Mouse (Mus musculus) hindbrain, embryonic 14.5 days (tissue): ENCODE measurements around the gene Aldh8a1. TPM values are rescaled to one million over a fixed set of nuclear protein-coding genes. Genes with fewer than 3 reads are reported as not detected.

Experiments used
- ATAC-seq: fragments of 200-750 bp; cut with Nextera tagmentation; 2 replicates; pipeline ENCODE4 v1.8.0; 2017; ENCODE audit warnings: moderate number of reproducible peaks, mild to moderate bottlenecking, moderate TSS enrichment, moderate library complexity; ENCODE audit not compliant: low FRiP score
- DNase-seq: peaks from one replicate; pipeline ENCODE4 v3.0.0-alpha.2; 2015; ENCODE audit warnings: low spot score
- H3K27ac ChIP-seq: fragments of 300-500 bp; sonication (generic); 2 replicates; pipeline ENCODE4 v1.5.1; 2014; ENCODE audit warnings: mild to moderate bottlenecking, moderate library complexity
- H3K27me3 ChIP-seq: fragments of 300-500 bp; sonication (generic); 2 replicates; pipeline ENCODE4 v1.6.1; 2014; ENCODE audit warnings: mild to moderate bottlenecking, low read length, mixed read lengths; ENCODE audit not compliant: control insufficient read depth, insufficient read depth
- H3K36me3 ChIP-seq: fragments of 300-500 bp; sonication (generic); replicated peaks from 2 replicates; pipeline ENCODE4 v1.6.1; 2014; ENCODE audit not compliant: control insufficient read depth, insufficient read depth
- H3K4me1 ChIP-seq: fragments of 300-500 bp; sonication (generic); replicated peaks from 2 replicates; pipeline ENCODE4 v1.6.1; 2014; ENCODE audit warnings: antibody characterized with exemption, low read length, mixed read lengths; ENCODE audit not compliant: control insufficient read depth, insufficient read depth
- H3K4me2 ChIP-seq: fragments of 300-500 bp; sonication (generic); replicated peaks from 2 replicates; pipeline ENCODE4 v1.6.1; 2014; ENCODE audit warnings: mild to moderate bottlenecking, moderate library complexity
- H3K4me3 ChIP-seq: fragments of 300-500 bp; sonication (generic); replicated peaks from 2 replicates; pipeline ENCODE4 v1.5.1; 2014; ENCODE audit warnings: mild to moderate bottlenecking, low read length
- H3K9ac ChIP-seq: fragments of 300-500 bp; sonication (generic); 2 replicates; pipeline ENCODE4 v1.6.1; 2014
- H3K9me3 ChIP-seq: fragments of 300-500 bp; sonication (generic); 2 replicates; pipeline ENCODE4 v1.6.1; 2016; ENCODE audit warnings: low read length; ENCODE audit not compliant: control insufficient read depth
- WGBS: fragments of 180-500 bp; shearing (Covaris S2); extraction: QIAGEN DNeasy Blood & Tissue Kit; methylation state at CpG from one replicate; pipeline ENCODE4 v1.1.7; 2014; 5-methylcytosine and 5-hydroxymethylcytosine counted together
- polyA plus RNA-seq: library from polyadenylated mRNA; unstranded; fragments of >200 nt; fragmentation: Nextera tagmentation; extraction: Ambion mirVana; gene quantifications from 2 replicates; pipeline ENCODE4 v1.2.1, GENCODE M21; 2014

Gene Aldh8a1
- polyA plus RNA-seq, 1 experiment from 2014 or later: not detected

DNA sequence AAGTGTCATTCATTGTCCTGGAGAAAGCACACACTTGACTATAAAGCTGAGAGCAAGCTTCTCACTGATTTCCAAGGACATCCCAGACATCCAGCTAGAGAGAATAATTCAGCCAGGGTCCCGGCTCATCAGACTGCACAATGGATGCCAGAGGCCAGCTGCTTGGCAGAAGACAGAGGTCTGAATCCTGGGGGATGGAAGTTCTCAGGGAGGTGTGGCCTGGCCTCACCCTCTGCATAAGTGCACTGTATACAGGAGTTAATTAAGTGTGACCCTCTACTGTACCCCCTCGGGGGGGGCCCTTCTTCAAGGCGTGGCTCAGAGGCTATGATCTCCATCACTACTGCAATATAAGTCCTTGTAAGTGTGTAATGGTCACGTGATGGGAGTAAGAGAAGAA lies 24.2 kb downstream of the Aldh8a1 start:
- no peaks in the 10 kb centered on the region for H3K27me3 ChIP-seq
- 52% methylated on average over 4 of the region's 4 CpGs for WGBS
- DNase-seq (no peak), ATAC-seq (no peak)
- H3K4me2 ChIP-seq: no peak overlapping the region
- H3K27ac ChIP-seq: no peak overlapping the region
- no peak overlapping the region for H3K4me3 ChIP-seq
- no peaks in the 10 kb centered on the region; the same call in 1 of the 2 replicates for H3K4me1 ChIP-seq
- no peak overlapping the region for H3K9ac ChIP-seq
- H3K9me3 ChIP-seq: no peaks in the 10 kb centered on the region
- H3K36me3 ChIP-seq: no peaks in the 10 kb centered on the region

DNA sequence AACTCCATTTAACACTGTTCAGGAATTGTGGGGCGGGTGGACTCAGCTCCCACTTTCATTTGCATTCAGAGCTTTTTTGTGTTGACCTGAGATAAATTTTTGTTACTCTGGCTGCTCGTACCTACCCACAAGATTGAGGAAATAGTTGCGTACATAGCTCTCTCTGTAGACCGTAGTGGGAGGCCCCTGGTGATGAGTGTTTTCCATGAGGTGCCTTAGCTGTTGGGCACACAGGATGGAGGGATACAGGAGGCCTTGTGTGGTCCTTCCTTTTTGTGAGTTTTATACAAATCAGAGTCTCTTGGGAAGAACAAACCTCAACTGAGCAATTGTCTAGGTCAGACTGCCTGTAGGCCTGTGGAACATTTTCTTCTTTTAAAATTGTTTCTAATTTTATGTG lies 27.7 kb downstream of the Aldh8a1 start:
- no peak for ATAC-seq
- 88% methylated on average over 4 of the region's 4 CpGs for WGBS

GRCm38 (mm10) chr10:21405707-21406534 lies 28.8 kb downstream of the Aldh8a1 start:
- Histone ChIP-seq H3K4me1 (no peaks in the 10 kb centered on the region; the same call in 1 of the 2 replicates), H3K9me3 (no peaks in the 10 kb centered on the region), H3K36me3 (no peaks in the 10 kb centered on the region), H3K4me3 (no peak overlapping the region), H3K27ac (no peak overlapping the region), H3K4me2 (no peak overlapping the region), H3K9ac (no peak overlapping the region), H3K27me3 (no peaks in the 10 kb centered on the region)
- 74% methylated on average over 11 of the region's 11 CpGs for WGBS
- no peak for DNase-seq
- ATAC-seq: no peak

More for the DNA sequence above, 27.7 kb downstream of the Aldh8a1 start:
- no peak overlapping the region for H3K4me2 ChIP-seq
- H3K36me3 ChIP-seq: no peaks in the 10 kb centered on the region
- H3K27ac ChIP-seq: no peak overlapping the region
- no peaks in the 10 kb centered on the region for H3K27me3 ChIP-seq
- no peaks in the 10 kb centered on the region for H3K9me3 ChIP-seq
- H3K4me3 ChIP-seq: no peak overlapping the region
- DNase-seq: no peak
- H3K9ac ChIP-seq: no peak overlapping the region
- no peaks in the 10 kb centered on the region; the same call in 1 of the 2 replicates for H3K4me1 ChIP-seq

DNA sequence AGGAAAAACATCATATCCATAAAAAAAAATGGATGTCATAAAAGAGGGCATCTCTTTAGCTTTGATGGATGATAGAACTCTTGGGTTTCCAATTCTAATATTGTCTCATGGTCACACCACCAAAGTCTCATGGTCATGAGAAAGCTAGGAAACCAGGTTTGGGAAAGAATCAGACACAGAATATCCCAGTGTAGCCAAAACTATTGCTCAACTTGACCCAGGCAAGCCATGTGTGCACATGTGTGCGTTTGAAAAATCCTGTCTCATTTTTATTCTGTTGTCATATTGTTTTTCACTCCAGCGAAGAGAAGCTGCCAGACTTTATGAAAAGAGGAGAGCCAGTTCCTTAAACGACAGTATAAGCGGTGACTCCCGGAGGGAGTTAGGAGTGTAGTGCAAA lies 33.6 kb downstream of the Aldh8a1 start:
- Histone ChIP-seq H3K27ac (no peak overlapping the region), H3K4me3 (no peak overlapping the region), H3K4me1 (no peaks in the 10 kb centered on the region), H3K4me2 (no peak overlapping the region), H3K9ac (no peak overlapping the region), H3K27me3 (no peaks in the 10 kb centered on the region), H3K9me3 (no peaks in the 10 kb centered on the region), H3K36me3 (no peaks in the 10 kb centered on the region)
- 77% methylated on average over 5 of the region's 5 CpGs for WGBS
- DNase-seq (no peak), ATAC-seq (no peak)

GRCm38 (mm10) chr10:21411621-21412205 lies 34.6 kb downstream of the Aldh8a1 start:
- Histone ChIP-seq H3K4me3 (no peak overlapping the region), H3K9me3 (no peaks in the 10 kb centered on the region), H3K4me1 (no peaks in the 10 kb centered on the region), H3K4me2 (no peak overlapping the region), H3K27ac (no peak overlapping the region), H3K36me3 (no peaks in the 10 kb centered on the region), H3K9ac (no peak overlapping the region), H3K27me3 (no peaks in the 10 kb centered on the region)
- ATAC-seq: no peak
- WGBS: 77% methylated on average over 6 of the region's 6 CpGs
- DNase-seq: no peak

- Histone ChIP-seq H3K4me3 (no peak overlapping the region), H3K36me3 (no peaks in the 10 kb centered on the region), H3K9me3 (no peaks in the 10 kb centered on the region), H3K4me2 (no peak overlapping the region), H3K9ac (no peak overlapping the region), H3K27me3 (no peaks in the 10 kb centered on the region), H3K4me1 (no peaks in the 10 kb centered on the region), H3K27ac (no peak overlapping the region)
- DNase-seq: no peak
- ATAC-seq: no peak
- 84% methylated on average over 4 of the region's 4 CpGs for WGBS
Measured at GRCm38 (mm10) chr10:21415031-21415430, 37.9 kb downstream of the Aldh8a1 start.

DNA sequence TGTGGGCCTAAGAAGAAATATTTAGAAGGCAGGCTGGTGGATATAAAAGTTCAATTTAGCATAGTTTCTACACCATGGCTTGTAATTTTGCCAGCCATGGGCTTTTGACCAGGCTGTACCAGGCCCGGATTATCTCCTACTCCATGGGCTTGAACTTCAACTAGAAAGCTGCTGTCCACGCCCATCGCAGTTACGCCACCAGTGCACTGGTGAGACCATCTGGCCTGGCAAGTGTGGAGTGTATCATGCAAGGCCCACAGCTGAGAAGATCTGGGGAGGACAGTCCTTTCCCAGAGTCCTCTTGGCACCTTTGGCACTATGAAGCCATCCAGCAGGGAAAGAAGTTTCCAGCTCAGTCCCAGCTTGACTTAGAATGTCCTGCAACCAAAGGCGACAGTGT lies 39.1 kb downstream of the Aldh8a1 start:
- 92% methylated on average over 5 of the region's 5 CpGs for WGBS
- Histone ChIP-seq H3K27ac (no peak overlapping the region), H3K4me1 (no peaks in the 10 kb centered on the region), H3K36me3 (no peaks in the 10 kb centered on the region), H3K4me3 (no peak overlapping the region), H3K4me2 (no peak overlapping the region), H3K9ac (no peak overlapping the region), H3K9me3 (no peaks in the 10 kb centered on the region), H3K27me3 (no peaks in the 10 kb centered on the region)
- ATAC-seq (no peak), DNase-seq (no peak)

DNA sequence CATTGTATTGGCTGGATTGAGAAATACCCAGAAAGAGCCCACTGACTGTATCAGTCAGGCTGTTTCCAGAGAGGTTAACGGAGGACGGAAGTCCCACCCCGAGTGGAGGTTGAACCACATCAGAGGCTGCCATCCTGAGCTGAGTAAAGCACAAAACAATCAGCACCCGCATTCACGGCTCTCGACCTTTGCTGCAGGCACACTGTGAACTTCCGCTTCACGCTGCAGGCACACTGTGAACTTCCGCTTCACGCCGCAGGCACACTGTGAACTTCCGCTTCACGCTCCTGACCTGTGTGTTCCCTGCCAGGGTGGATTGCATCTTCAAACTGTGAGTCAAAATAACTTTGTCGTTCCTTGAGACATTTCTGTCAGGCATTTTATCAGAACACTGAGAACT lies 42.1 kb downstream of the Aldh8a1 start:
- Histone ChIP-seq H3K9ac (no peak overlapping the region), H3K36me3 (no peaks in the 10 kb centered on the region), H3K9me3 (no peaks in the 10 kb centered on the region), H3K4me3 (no peak overlapping the region), H3K4me2 (no peak overlapping the region), H3K27me3 (no peaks in the 10 kb centered on the region), H3K4me1 (no peaks in the 10 kb centered on the region), H3K27ac (no peak overlapping the region)
- 83% methylated on average over 14 of the region's 14 CpGs for WGBS
- no peak for DNase-seq
- ATAC-seq: no peak

DNA sequence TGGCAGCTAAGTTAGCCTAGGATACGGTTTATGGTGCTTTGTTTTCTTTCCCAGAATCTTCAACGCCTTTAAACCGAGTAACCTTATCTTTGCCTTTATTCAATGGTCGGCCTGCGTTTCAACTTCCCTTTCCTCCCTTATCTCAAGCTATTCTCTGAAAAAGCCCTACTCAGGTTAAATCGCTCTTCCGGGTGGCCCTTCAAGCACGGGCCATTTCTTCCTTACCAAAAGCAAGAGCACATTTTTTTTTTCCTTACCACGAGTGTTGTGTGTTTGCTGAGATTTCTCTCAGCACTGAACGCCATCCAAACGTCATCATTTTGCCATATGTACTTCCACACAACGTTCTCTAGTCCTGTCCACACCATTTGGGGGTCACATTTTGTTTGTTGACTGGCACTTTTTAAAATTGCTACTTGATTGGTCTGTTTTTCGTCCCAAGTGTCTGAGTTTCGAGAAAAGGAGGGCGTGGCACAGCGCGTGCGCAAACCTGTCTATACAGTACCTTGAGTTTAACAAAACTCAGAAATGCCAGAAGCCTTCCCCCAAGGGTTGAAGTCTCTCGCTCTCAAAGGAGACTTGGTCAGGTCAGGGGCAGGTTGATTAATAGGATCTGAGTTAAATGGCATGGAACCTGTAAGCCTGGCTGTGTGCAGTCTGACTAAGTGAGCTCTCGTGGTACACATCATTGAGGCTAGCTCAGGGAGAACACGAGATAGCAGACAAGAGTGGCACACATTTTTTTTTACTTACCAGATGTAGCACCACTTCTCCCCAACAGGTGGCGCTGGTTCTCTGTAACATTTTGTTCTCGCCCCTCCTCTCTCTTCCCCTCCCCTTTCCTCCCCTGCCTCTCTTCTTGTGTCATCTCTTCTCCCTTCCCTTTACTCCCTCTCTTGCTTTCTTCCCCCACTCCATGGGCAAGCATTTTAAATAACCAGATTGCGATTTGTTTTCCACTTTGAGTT lies 43.6 kb downstream of the Aldh8a1 start:
- ATAC-seq (no peak), DNase-seq (no peak)
- no peaks in the 10 kb centered on the region for H3K4me1 ChIP-seq
- no peaks in the 10 kb centered on the region for H3K36me3 ChIP-seq
- H3K9ac ChIP-seq: no peak overlapping the region
- no peak overlapping the region for H3K4me3 ChIP-seq
- no peak overlapping the region for H3K4me2 ChIP-seq
- WGBS: 78% methylated on average over 24 of the region's 24 CpGs
- no peak overlapping the region for H3K27ac ChIP-seq
- no peaks in the 10 kb centered on the region for H3K27me3 ChIP-seq
- no peaks in the 10 kb centered on the region for H3K9me3 ChIP-seq
